Mouse (Mus musculus) heart, embryonic 16.5 days (tissue): Measurements from ENCODE around the gene Vwce. TPM values are rescaled to one million over a fixed set of nuclear protein-coding genes. Genes with fewer than 3 reads are reported as not detected.
A peak's percentile ranks its signal among the peaks of the same experiment; 100 is the strongest.

Source experiments
- ATAC-seq: fragments of 200-750 bp; cut with Nextera tagmentation; replicated peaks from 2 replicates; pipeline ENCODE4 v1.8.0; 2017; ENCODE audit warnings: moderate number of reproducible peaks; ENCODE audit not compliant: insufficient read depth, low FRiP score; ENCODE audit errors: extremely low read depth
- H3K27ac ChIP-seq: fragments of 300-500 bp; sonication (generic); 2 replicates; pipeline ENCODE4 v1.5.1; 2014; ENCODE audit warnings: mild to moderate bottlenecking, low read length, control low read depth, moderate library complexity
- H3K27me3 ChIP-seq: fragments of 300-500 bp; sonication (generic); 2 replicates; pipeline ENCODE4 v1.6.1; 2014; ENCODE audit warnings: low read length, mixed read lengths; ENCODE audit not compliant: control insufficient read depth, insufficient read depth
- H3K36me3 ChIP-seq: fragments of 300-500 bp; sonication (generic); 2 replicates; pipeline ENCODE4 v1.6.1; 2014; ENCODE audit not compliant: control insufficient read depth, insufficient read depth
- H3K4me1 ChIP-seq: fragments of 300-500 bp; sonication (generic); 2 replicates; pipeline ENCODE4 v1.6.1; 2014; ENCODE audit warnings: low read length, mixed read lengths; ENCODE audit not compliant: control insufficient read depth, insufficient read depth
- H3K4me2 ChIP-seq: fragments of 300-500 bp; sonication (generic); 2 replicates; pipeline ENCODE4 v1.6.1; 2014; ENCODE audit warnings: low read depth, mild to moderate bottlenecking, control low read depth, low read length
- H3K4me3 ChIP-seq: fragments of 300-500 bp; sonication (generic); 2 replicates; pipeline ENCODE4 v1.5.1; 2014; ENCODE audit warnings: mild to moderate bottlenecking, control low read depth, low read length
- H3K9ac ChIP-seq: fragments of 300-500 bp; sonication (generic); 2 replicates; pipeline ENCODE4 v1.6.1; 2014; ENCODE audit warnings: low read length, control low read depth
- H3K9me3 ChIP-seq: fragments of 300-500 bp; sonication (generic); replicated peaks from 2 replicates; pipeline ENCODE4 v1.6.1; 2016; ENCODE audit warnings: low read length; ENCODE audit not compliant: control insufficient read depth
- whole genome bisulfite sequencing: fragments of 180-500 bp; shearing (Covaris S2); extraction: QIAGEN DNeasy Blood & Tissue Kit; methylation state at CpG from one replicate; pipeline ENCODE4 v1.1.7; 2014; 5-methylcytosine and 5-hydroxymethylcytosine counted together
- polyA plus RNA-seq: library from polyadenylated mRNA; unstranded; fragments of >200 nt; fragmentation: Nextera tagmentation; extraction: Ambion mirVana; gene quantifications from 2 replicates; pipeline ENCODE4 v1.2.1, GENCODE M21; 2015

The Vwce gene
- polyA plus RNA-seq, 1 experiment from 2014 or later = 2.1 TPM

DNA sequence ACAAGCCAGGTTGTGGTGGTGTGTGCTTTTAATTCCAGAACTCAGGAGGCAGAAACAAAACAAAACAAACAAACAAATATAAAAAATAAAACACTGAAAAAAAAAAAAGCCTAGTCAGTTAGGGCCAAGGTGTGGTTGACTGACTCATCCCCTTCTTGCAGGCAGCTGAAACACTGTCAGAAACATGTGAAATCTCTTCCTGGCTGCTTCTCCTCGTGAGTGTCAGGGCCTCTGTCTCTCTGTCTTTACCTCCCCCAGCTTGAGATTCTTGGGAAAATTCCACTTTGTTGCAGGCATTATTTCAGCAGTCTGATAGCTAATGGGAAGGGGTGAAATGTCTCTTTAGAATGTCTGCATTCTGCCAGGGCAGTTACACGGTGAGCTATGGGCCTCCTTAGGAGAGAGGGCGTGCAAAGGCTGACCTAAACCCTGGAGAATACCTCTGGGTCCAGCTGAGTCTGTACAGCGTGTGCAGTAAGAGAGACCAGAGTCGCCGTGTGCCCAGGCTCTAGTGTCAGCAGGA lies 31.7 kb upstream of the Vwce start:
- Histone ChIP-seq H3K4me2 (peak overlapping the region; percentile 67), H3K4me1 (peaks cover 21% of the 10 kb centered on the region), H3K27ac (peak overlapping the region; percentile 86), H3K27me3 (no peaks in the 10 kb centered on the region), H3K36me3 (no peaks in the 10 kb centered on the region), H3K9ac (peak overlapping the region; percentile 72), H3K4me3 (peak overlapping the region; percentile 42), H3K9me3 (no peaks in the 10 kb centered on the region)
- no peak for ATAC-seq
- 14% methylated on average over 6 of the region's 6 CpGs for WGBS

GRCm38 (mm10) chr19:10602787-10603186 lies 31.2 kb upstream of the Vwce start:
- peak overlapping the region; percentile 67 for H3K4me2 ChIP-seq
- no peaks in the 10 kb centered on the region for H3K27me3 ChIP-seq
- ATAC-seq = peak; percentile 53
- peak overlapping the region; percentile 72 for H3K9ac ChIP-seq
- H3K4me1 ChIP-seq = peaks cover 21% of the 10 kb centered on the region
- H3K27ac ChIP-seq = peak overlapping the region; percentile 86
- H3K9me3 ChIP-seq = no peaks in the 10 kb centered on the region
- peak overlapping the region; percentile 42 for H3K4me3 ChIP-seq
- peaks cover 3% of the 10 kb centered on the region for H3K36me3 ChIP-seq
- 1% methylated on average over 9 of the region's 9 CpGs for WGBS

GRCm38 (mm10) chr19:10603660-10604523 lies 30.1 kb upstream of the Vwce start:
- peak overlapping the region; percentile 98 for H3K9ac ChIP-seq
- no peaks in the 10 kb centered on the region for H3K9me3 ChIP-seq
- H3K27ac ChIP-seq = peak overlapping the region; percentile 94
- H3K36me3 ChIP-seq = peaks cover 14% of the 10 kb centered on the region
- no peak for ATAC-seq
- H3K27me3 ChIP-seq = no peaks in the 10 kb centered on the region
- H3K4me1 ChIP-seq = peaks cover 24% of the 10 kb centered on the region
- H3K4me3 ChIP-seq = no peak overlapping the region
- WGBS = 76% methylated on average over 18 of the region's 18 CpGs
- no peak overlapping the region for H3K4me2 ChIP-seq

GRCm38 (mm10) chr19:10604534-10604933 lies 29.5 kb upstream of the Vwce start:
- peak overlapping the region; percentile 98 for H3K9ac ChIP-seq
- peak overlapping the region; percentile 74 for H3K4me2 ChIP-seq
- no peaks in the 10 kb centered on the region for H3K27me3 ChIP-seq
- peaks cover 17% of the 10 kb centered on the region for H3K36me3 ChIP-seq
- 49% methylated on average over 3 of the region's 3 CpGs for WGBS
- H3K4me3 ChIP-seq = peak overlapping the region; percentile 94
- H3K9me3 ChIP-seq = no peaks in the 10 kb centered on the region
- no peak for ATAC-seq
- H3K27ac ChIP-seq = peak overlapping the region; percentile 94
- peaks cover 24% of the 10 kb centered on the region for H3K4me1 ChIP-seq

DNA sequence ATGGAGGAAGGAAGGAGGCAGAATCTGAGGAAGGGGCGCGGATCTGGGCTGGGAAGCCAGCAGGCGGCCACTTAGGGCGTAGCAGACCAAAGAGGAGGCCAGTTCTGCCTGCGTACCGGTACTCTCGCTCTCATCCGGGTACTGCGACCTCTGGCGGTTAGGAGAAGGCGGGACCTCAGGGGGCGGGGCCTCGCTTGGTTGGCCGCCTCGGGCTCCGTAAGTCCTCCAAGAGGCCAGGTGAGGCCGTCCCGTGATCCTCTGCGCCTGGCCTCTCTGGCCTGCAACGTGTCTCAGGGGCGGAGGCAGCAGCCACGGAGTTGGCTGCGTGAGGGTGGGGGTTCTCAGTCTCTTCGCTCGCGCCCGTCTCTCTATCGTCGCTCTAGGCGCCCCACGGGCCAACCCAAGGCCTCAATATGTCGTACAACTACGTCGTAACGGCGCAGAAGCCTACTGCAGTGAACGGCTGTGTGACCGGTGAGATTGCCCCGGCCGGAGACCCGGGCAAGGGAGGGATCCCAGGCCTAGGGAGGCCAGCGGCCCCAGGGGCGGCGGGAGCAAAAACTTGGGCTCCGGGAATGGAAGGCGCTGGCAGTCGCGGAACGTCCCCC lies 28.6 kb upstream of the Vwce start, which contains the start of the genes Ddb1 and Tkfc:
Ddb1 (plus strand) TSS at position 35 of the 608 bp plus-strand sequence.
Tkfc (minus strand) TSS at position 362 of the 608 bp plus-strand sequence.
- Histone ChIP-seq H3K27ac (peak within 1 kb of the TSS; percentile 96), H3K4me1 (peaks cover 24% of the 10 kb centered on the region), H3K4me2 (peak within 1 kb of the TSS; percentile 74), H3K36me3 (peaks cover 24% of the 10 kb centered on the region), H3K9me3 (no peaks in the 10 kb centered on the region), H3K27me3 (no peaks in the 10 kb centered on the region), H3K9ac (peak within 1 kb of the TSS; percentile 98), H3K4me3 (peak within 1 kb of the TSS; percentile 94)
- WGBS = under 1% methylated on average over 49 of the region's 49 CpGs
- peak; percentile 97 for ATAC-seq

GRCm38 (mm10) chr19:10605901-10606622 lies 28.0 kb upstream of the Vwce start:
- H3K27ac ChIP-seq = peak overlapping the region; percentile 96
- H3K36me3 ChIP-seq = peaks cover 30% of the 10 kb centered on the region
- H3K4me2 ChIP-seq = peak overlapping the region; percentile 64
- peak overlapping the region; percentile 94 for H3K4me3 ChIP-seq
- peaks cover 24% of the 10 kb centered on the region for H3K4me1 ChIP-seq
- H3K27me3 ChIP-seq = no peaks in the 10 kb centered on the region
- ATAC-seq = 0 out of 2 replicates have a peak, but pooled peaks have one; percentile 8
- peak overlapping the region; percentile 98 for H3K9ac ChIP-seq
- WGBS = 3% methylated on average over 20 of the region's 20 CpGs
- H3K9me3 ChIP-seq = no peaks in the 10 kb centered on the region

DNA sequence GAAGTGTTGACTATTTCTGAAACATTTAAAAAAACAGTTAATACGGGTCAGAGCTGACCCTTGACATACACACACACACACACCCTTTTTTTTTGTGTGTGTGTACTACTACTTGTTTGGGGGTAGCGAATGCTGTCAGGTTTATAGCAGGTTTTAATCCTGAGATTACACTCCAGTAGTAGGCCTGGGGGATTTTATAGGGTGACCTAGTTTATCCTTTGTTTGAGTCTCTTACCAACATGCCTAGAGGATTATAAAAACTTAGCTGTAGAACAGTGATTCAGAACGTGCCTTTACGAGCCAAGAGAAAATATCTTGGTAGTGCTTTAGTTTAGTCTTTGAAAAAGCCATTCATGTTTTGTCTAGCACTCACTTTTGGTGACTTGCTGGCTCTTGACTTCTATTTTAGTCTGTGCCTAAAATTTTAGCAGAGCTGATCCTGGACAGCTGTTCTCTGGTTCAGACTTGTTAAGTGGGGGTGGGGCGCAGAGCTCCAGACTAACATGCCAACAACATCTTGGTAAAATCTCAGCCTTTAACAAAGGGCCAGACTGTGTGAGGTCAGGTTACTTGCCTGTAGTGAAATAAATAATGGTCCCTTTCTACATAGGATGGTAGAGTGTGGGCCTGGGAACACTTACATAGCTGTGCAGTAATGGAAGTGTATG lies 25.3 kb upstream of the Vwce start:
- Histone ChIP-seq H3K27me3 (no peaks in the 10 kb centered on the region), H3K9me3 (no peaks in the 10 kb centered on the region), H3K27ac (0 out of 2 replicates have a peak overlapping the region, but pooled peaks have one; percentile 7), H3K4me3 (no peak overlapping the region), H3K4me2 (no peak overlapping the region), H3K4me1 (peaks cover 15% of the 10 kb centered on the region), H3K9ac (no peak overlapping the region), H3K36me3 (peaks cover 54% of the 10 kb centered on the region)
- no peak for ATAC-seq
- WGBS = 72% methylated on average over 5 of the region's 5 CpGs

DNA sequence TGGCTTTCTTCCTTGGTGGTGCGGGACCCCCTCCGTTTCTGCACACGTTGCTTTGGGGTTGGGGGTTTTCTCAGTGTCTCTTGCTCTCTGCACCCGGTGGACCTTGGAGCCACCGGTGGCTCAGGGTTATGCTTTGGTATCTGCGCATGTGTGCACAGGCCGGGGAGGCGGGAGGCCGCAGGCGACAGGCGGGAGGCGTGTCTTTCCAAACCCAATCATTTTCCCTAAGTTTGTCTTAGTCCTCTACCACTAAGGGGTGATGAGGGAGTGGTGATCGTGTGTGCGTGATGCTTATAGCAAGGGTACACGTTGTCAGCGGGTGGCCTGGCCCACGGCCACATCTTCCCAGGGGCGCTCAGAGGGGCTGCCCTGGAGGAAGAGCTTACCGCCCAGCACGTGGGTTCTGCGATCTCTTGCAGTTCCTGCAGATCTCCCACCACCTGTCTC lies 882 bp downstream of the Vwce start:
- Histone ChIP-seq H3K9ac (peak overlapping the region; percentile 74), H3K4me1 (peaks cover 13% of the 10 kb centered on the region), H3K9me3 (no peaks in the 10 kb centered on the region), H3K27me3 (0 out of 2 replicates have a peak, but pooled peaks cover 2% of the 10 kb centered on the region), H3K4me3 (peak overlapping the region; percentile 55), H3K4me2 (peak overlapping the region; percentile 99), H3K27ac (0 out of 2 replicates have a peak overlapping the region, but pooled peaks have one; percentile 0), H3K36me3 (peaks cover 2% of the 10 kb centered on the region)
- peak; percentile 73 for ATAC-seq
- WGBS = under 1% methylated on average over 21 of the region's 21 CpGs
